Mouse (Mus musculus): Measurements from ENCODE around the gene Stra6. TPM values are rescaled to one million over a fixed set of nuclear protein-coding genes. Genes with fewer than 3 reads are reported as not detected.

Gene Stra6
- total RNA-seq, 4 experiments from 2014 or later: 1.0 to 2.6 (median 2.2) TPM

DNA sequence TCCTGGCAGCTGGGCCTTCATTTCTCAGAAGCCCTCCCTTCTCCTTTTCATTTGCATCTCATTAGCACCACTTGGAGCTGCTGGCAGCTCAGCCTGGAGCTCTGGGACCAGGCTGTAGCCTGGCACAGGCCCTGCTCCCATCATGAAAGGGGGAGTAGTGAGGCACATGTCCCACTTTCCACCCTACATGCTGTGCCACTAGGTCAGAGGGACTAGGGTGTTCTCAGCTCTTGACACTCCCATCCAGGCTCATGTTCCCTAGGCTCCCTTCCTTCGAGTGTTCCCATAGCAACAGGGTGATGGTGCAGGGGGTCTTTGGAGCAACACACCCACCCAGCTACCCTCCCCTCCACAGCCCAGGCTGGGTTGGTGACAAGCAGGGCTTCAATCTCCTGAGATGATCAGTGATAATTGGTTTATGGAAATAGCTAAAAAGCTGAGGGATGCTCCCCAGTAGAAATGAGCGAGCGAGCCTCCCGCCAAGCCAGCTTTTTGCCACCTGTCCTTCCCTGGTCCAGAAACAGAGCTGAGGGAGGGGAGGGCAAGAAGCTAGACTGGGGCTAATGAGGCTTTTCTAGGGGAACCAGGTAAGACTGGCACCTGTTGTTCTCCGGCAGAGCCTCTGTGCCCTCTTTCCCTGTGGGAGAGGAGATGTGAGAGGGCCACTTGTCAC is 33.2 kb downstream of the Stra6 start:
- DNase-seq: no peak

DNA sequence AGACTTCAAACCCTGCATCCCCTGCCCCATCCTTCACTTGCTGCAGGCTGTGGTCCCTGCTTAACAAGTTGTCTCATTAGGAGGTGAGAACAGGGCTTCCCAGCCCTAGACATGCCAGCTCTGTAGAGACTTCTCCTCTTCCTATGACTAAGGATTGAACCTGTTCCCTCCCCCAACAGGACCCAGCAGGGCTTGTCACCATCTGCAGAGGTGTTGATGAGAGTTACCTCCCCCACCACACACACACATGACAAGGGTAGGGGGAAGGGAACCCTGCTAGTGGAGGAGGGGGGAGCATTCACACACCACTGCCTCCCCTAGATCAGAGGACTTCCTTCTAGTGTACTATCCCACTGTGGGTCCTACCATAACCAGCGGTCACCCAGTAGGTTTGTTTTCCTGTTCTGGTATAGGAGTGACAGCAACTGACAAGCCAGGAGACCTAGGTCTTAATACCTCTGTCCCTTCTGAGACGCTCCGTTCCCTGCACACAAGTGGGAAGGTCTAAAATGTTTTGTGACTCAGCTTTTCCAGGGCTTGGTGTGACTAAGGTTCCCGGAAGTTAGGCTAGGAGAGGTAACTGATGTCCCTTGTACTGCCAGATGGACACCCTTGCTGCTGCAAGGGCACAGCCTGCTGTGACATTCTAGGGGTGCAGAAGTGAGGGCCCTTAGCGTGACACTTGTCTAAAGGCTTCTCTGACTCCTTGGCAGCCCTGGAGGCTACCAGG is 36.4 kb downstream of the Stra6 start:
- no peak for DNase-seq

DNA sequence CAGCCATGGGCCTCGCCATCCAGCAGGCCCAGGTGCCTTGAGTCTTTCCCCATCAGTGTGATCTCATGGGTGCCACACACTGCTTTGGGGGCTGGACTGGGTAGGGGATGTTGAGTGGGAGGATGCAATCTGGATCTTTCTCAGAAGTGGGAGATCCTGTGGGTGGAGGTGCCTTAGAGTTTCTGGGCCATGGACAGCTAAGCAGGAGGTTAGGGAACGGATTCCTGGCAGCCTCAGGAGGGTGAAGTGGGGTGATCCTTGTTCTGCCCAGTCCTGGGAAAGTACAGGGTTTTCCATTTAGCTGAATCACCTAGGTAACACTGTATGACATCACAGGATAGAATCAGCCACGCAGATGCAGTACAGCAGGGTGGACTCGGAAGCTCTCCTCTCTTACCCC is 38.4 kb downstream of the Stra6 start:
- DNase-seq: no peak

DNA sequence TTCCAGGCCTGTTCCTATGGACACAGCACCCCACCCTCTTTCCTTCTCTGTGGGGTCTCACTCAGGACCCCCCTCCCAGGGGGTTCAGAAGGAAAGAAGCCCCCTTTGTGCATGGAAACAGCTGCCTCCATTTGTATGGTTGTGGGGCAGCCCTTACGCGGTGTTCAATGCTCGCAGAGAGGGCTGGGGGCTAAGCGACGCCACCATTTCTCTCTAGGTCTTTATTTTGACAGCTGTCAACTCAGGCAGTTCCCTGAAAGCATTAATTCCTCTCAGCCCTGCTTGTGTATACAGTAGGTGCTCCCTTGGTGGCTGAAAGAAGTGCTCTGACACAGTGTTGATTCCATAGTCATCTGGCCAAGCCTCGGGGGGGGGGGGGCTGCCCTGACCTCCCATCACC is 40.1 kb downstream of the Stra6 start:
- DNase-seq: no peak

DNA sequence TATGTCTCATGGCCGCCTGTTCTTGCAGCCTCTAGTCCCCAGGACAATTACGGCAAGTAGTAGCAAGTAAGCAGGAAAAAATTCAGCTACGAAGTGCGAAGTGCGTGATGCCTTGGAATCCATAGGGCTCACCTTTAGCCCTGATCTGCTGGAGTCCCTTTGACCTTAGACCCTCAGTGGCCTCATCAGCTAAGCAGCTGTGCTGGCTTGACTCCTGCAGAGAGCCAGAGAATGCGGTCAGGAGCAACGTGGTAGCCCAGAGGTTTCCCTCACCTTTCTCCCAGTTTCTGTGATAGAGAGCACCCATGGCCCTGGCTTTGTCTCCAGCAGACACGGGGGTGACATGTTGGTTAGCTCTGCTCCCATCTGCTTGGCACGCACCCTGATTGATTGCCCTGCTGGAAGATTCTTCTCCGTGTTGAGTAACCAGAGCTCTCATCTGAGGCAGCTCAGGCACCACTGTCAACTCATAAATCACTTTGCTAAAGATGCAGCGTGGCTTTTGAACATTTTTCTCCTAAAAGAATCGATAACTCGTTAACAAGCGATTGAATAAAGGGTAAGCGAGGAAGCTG is 42.1 kb downstream of the Stra6 start:
- DNase-seq: peak; percentile 43

DNA sequence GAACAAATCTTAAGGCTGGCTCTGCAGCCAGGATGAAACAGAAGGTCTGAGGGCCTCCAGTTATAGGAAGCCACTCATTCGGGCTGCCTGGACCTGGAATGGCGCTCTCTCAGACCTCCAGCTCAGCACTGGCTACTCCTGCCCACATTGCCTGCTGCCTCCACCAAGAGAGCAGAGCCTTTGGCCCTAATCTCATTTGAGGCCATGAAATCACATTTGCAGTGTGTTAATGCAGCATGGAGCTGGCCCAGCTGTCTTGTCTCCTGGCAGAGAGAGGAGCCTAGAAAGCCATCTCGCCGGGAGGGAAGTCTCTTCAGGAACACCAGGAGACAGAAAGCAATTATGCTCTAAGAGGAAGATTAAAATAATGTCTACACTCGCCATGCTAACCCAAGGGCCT is 43.9 kb downstream of the Stra6 start:
- no peak for DNase-seq

DNA sequence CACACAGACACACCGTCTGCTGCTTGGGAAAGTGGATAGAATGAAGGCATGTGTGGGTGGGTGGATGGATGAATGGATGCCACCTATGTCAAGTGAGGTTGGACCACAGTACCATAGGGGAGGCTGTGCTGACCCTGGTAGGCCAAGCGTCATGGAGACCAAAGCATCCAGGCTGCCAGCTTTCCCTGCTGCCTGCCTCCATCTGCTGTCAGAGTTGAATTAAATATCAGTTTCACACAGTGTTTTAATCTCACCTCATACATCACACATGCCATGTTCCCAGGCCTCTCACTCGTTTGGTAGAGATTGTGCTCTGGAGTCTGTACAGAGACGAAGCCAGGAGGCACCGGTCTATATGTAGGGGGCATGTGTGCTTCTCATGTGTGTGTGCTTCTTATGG is 47.2 kb downstream of the Stra6 start:
- DNase-seq: no peak

DNA sequence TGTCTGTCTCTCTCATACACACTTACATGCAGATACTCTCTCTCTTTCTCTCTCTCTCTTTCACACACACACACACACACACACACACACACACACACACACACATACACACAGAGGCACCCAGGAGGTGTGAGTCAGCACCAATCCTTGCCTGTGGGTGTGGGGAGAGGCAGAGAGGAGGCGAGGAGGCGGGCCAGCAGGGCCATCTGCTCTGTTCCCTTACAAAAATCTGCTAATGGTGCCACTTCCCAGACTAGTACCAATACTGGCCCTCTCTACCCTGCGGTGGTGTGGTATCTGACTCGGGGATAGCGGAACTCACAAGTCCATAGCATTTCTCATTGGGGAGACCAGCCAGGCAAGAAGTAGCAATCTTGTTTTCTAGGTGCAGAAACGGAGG is 47.8 kb downstream of the Stra6 start:
- no peak for DNase-seq

DNA sequence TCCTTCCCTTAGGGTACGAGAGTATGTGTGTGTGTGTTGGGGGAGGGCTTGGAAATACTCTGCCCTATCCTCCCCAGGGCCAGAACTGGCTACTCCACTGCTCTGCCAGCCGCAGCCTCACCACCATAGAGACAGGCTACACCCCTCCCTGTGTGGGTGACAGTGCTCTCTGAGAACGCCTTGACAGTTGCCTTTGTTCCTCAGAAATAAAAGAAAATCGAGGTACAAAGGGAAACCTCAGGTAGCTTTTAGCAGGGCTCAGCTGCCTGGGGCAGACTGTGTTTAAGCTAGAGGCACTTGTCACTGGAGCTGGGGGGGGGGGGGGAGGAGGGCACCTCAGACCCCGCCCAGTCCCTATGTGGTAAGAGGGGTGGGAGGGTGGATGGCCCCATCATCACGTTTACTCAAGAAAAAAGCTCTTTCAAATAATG is 48.7 kb downstream of the Stra6 start:
- DNase-seq: no peak

DNA sequence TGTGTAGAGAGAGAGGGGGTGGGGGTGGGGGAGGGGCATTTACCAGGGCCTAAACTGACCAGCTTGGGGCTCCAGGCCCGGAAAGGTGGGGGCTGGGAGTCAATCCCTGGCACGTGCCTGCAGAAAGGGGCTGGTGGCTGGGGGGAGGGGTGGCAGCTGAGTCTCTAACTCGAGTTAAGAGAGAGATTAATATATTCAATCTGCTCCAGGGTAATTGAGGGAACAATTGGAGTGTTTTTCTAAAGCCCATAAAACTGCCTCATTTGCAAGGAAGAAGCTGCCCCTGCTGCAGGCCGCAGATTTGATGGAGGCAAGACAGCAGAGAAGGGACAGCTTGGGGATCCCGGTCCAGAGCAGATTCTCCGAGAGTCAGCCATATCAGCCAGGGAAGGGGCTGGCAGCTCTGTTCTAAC is 49.3 kb downstream of the Stra6 start:
- DNase-seq: no peak

DNA sequence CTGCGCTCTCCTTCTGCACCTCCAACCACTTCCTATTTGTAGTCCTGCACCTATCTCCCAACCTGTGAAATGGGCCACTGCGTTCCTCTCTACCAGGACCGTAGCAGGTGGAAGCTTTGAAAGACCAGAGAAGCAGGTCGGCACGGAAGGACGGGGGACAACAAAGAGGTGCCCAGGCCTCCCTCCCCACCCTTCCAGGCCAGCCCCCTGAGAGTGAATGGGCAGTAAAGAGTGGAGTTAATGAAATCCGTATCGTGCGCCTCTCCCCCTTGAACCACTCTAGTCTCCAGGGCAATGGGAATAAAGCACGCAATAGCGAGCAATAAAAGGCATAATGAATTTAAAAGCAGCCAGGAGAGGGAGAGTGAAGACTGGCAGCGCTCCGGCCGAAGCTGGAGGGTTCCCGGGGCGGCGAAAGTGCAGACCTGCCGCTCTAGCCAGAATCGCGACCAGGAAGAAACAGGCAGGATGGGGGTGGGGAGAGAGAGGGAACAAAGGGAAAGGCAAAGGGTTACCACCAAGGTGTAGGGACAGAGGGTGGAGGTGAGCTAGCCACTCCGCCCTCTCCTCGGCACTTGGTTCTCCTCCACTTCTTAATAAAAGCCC is 49.8 kb downstream of the Stra6 start:
- DNase-seq: no peak

DNA sequence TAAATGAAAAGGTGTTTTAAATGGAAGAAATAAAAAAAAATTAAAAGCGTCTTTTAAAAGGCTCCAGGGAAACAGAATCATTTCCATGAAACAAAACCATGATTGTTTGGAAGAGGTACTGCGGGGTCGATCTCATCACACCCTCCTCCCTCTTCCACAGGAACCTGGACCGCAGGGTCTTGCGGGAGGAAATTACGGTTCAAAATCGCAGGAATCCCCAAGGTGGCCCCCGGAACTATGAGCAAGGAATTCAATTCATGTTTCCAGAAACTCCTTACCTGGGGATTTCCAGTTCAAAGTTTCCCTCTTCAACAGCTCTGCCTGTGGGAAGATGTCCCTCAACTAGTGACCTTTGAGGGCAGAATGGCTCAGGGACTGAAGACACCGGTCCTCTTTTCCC is 50.4 kb downstream of the Stra6 start:
- DNase-seq: no peak

DNA sequence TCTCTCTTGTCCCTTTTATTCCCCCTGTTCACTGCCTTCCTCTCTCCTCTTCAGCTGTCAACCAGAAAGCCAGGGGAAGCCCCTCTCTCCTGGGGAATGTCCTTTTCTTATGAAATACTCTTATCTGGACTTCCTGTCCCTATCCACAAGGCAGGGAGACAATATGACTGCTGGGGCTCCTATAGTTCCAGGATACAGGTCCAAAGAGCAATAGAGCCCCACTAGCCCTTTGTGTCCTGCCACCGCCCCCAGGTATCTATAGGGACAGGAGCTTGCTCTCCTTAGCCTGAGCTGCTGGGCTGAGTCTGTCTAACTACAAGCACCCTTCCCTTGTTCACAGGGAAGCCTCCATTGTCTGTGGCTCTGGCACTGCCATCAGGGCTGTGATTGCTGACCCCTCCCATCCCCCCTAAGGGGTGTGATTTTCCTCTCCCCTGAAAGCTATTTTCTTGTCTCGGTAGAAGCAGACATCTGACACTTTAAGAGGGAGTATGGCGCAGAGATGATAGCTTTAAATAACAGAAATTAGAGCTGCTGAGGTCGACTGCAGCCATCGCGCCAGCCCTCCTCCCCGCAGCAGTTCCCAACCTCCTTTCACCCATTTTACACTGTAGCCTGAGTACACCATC is 51.8 kb downstream of the Stra6 start:
- DNase-seq: no peak

DNA sequence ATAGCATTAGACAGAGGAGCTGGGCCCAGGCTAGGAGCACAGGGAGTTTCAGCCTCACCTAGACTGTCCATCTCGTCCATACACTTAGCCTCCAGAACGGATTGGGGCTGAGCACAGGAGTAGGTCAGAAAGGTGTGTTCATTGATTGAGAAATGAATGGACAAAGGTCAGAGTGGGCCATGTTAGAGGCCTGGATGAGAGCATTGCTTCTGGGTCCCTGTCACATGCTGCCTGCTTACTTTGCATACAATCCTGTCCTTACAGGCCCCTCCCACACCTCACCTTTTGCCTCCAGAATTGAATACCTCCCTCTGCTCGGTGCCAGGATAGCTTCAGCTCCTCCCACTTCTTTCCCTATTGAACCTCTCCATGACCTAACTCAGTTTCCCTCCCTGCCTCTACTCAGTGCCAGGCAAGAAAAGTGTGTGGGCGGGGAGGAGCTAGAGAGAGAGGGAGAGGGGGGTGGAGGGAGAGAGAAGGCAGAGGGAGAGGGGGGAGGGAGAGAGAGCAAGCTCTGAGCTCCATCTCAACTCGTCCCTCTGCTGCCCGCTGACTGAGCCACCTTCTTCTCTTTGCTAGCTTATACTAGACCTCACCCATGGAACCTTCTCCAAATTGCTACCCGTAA is 52.5 kb downstream of the Stra6 start:
- DNase-seq: no peak

DNA sequence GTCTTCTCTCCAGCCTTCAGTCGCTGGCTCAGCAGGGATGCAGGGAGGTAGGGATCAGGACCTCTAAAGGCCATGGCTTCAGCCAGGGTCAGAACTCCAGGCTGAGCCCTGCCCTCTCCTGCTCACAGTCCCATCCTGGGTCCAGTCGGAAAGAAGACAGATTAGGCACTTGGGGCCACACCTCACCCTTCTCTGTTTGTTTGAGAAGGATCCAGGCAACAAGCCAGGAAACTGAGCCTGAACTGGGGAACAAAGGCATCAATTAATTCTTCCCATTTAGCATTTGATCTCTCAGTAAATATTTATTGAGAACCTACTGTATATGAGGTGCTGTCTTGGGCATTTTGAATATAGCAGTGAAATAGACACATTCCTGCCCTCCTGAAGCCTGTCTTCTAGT is 55.1 kb downstream of the Stra6 start, which contains the start of gene Ccdc33:
Gene Ccdc33 (minus strand): TSS at position 153 of the 400 bp plus-strand sequence.
- DNase-seq: no peak

DNA sequence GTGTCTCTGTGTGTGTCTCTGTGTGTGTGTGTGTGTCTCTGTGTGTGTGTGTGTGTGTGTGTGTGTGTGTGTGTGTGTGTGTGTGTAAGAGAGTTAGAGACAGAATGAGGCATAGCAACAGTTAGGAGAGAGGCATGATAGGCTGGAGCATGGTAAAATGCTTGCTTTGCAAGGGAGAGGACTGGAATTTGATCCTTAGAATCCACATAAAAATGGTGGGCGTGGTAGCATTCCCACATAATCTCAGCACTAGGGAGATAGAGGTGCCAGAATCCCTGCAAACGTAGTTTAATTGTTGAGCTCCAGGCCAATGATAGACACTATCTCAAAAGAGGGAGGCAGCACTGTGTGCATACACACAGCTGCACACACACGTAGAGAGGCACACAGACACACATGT is 61.5 kb downstream of the Stra6 start:
- no peak for DNase-seq

DNA sequence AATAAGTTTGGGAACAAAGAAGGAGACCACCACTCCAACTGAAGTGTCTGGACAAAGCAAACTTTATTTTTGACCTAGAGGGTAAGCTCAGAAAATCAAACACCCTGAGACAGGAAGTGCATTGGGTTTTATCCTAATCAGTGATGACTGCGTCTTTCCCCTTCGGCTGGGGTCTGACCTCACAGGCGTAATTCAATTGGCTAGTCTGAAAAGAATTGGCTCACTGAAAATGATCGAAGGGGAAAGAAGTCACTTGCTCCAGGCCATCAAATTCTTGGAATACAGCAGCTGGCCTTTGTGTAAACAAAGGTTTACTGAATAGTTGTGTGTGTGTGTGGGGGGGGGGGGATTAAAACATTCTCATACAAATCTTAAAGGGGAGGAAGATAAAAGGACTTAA is 62.2 kb downstream of the Stra6 start:
- DNase-seq: no peak

DNA sequence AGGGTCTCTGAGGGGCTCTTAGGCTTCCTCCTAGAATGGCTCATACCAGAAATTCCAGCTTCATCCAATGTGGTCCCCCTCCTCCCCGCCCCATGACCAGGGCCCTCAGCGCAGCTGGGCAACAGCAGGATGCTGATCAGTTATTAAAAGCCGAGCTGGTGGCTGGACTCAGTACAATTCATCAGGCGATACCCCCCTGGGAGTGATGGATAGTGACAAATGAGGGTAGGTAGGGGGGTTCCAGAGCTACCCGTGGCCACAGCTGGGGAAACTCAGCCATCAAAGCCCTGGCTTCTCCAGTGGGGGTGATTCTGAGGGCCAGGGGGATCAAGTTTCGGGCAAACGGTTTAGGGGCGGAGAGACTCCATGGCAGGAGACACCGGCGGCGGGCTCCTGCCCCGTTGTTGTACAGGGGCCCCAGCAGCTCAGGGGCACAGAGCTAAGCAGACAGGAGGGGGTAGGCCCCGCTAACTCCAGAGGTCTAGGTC is 65.4 kb downstream of the Stra6 start:
- no peak for DNase-seq

DNA sequence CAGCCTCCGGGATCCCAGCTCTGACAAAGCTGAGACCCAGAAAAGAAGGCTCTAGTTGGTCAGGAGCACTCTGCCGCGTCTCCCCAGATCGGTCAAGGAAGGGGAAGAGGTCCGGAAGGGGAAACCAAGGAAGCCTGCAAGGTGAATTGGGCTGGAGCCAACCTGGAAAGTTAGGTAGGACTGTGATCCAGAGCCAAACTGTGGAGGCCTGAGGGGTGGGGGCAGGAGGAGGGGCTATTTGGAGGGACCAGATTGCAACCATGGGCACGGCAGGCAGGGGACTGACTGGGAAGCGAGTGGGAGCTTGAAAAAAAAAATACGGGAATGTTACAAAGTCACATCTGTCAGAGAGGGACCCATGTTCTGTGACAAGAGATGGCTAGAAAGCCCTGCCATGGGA is 65.9 kb downstream of the Stra6 start:
- no peak for DNase-seq

DNA sequence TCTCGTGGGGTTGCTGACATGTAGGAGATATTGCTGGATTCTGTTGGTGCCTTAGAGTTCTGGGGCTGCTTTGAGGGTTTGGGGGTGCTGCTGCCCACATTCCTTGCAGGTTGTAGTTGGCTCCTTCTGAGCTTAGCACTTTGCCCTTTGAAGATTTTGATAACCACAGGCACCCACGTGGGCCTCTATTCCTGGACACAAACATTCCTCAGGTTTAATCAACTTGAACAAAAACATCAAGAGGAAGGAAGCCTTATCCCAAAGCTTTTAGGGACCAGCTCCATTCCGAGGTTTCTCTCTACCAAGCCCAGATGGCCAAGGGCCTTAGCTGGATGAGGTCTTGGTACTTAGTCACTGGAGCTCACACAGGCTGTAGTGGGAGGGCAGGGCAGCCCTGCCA is 67.3 kb downstream of the Stra6 start:
- DNase-seq: no peak

DNA sequence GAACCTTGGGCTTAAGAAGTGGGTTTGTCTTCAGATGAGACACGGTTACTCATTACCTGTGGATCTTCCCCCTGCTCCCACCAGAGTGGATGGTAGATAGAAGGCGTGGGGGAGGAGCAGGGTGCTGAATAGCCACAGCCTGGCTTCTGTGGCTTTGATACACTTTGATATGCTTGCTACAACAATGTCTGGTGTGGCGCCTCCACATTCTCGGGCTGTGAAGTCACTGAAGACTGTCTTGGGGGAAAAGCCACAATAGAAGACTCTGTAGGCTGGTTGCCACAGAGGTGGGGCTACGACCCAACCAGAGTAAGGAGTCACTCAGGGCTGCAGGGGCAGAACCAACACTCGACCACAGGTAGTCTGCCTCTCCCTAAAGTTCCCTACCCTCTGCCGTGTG is 68.1 kb downstream of the Stra6 start:
- DNase-seq: no peak

All from adrenal gland, adult 8-10 months (tissue).